Mouse (Mus musculus) megakaryocyte, embryonic 14.5 days (primary cell): ENCODE measurements around the gene Slc15a1.

Source experiments
- FLI1 ChIP-seq: IDR thresholded peaks from 2 replicates; pipeline ENCODE4 v1.6.1; 2012; ENCODE audit warnings: low read length, inconsistent platforms, mixed read lengths
- GATA1 ChIP-seq: IDR thresholded peaks from 3 replicates; pipeline ENCODE4 v1.6.1; 2012; ENCODE audit warnings: mixed read lengths, low read length, inconsistent platforms, borderline replicate concordance

DNA sequence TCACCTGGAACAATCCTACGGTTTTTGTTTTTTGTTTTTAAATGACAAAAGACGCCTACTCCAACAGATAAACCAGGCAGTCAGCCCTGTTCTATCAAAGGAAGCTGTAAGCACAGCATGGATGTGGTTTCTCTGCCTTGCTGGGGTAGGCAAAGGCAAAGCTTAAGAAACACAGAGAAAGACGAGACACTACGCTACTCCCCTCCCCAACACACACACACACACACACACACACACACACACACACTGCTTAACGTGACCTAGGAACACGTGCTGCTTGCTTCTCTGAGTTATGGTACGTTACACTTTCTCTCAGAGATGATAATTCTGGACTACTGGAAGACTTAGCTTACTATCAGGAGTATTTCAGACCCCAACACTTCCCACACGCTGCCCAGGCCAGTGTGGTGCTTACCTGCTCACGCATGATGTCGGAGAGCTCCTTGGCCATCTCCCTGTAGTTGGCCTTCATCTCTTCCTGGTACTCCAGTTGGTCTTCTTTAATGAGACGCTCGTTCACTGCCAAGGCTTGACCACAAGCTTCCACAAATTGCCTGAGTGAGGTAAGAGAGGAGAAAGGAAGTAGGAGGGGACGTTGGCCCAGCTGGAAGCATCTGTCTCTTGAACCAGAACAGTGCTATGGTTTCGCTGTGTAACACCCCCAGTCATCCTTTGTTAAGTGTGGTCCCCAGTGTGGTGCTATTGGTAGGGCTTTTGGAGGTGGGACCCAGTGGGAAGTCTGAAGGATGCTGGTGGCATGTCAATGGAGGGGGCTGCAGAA is 40.7 kb upstream of the Slc15a1 start:
- TF ChIP-seq GATA1 (no peak), FLI1 (no peak)
